Mouse (Mus musculus) liver, embryonic 14.5 days (tissue): ENCODE measurements around the gene Atrnl1. TPM values are rescaled to one million over a fixed set of nuclear protein-coding genes. Genes with fewer than 3 reads are reported as not detected.

Experiments used
- ATAC-seq: fragments of 200-750 bp; cut with Nextera tagmentation; 2 replicates; pipeline ENCODE4 v1.8.0; 2017; ENCODE audit warnings: moderate number of reproducible peaks, mild to moderate bottlenecking, moderate library complexity; ENCODE audit not compliant: insufficient read depth
- DNase-seq, 3 experiments: peaks; one replicate each; pipeline ENCODE4 v3.0.0-alpha.2; 2012 to 2013; ENCODE audit warnings: low read depth in 3 of 3, low spot score in 3 of 3
- H3K27ac ChIP-seq: fragments of 300-500 bp; sonication (generic); 2 replicates; pipeline ENCODE4 v1.5.1; 2014; ENCODE audit warnings: moderate library complexity, mild to moderate bottlenecking, control low read depth, inconsistent platforms
- H3K27me3 ChIP-seq: fragments of 300-500 bp; sonication (generic); 2 replicates; pipeline ENCODE4 v1.6.1; 2014; ENCODE audit warnings: mild to moderate bottlenecking, low read length, moderate library complexity; ENCODE audit not compliant: control insufficient read depth, insufficient read depth
- H3K36me3 ChIP-seq: fragments of 300-500 bp; sonication (generic); replicated peaks from 2 replicates; pipeline ENCODE4 v1.6.1; 2014; ENCODE audit warnings: low read depth; ENCODE audit not compliant: control insufficient read depth, insufficient read depth
- H3K4me1 ChIP-seq, 2 experiments: fragments of 200-500 bp in 1 of 2; fragments of 300-500 bp in 1 of 2; sonication (generic) in 1 of 2; replicated peaks; 2 replicates each; pipeline ENCODE4 v1.6.1; 2012 to 2014; ENCODE audit warnings: antibody characterized with exemption in 1 of 2, inconsistent platforms in 1 of 2, low read length in 1 of 2; ENCODE audit not compliant: control insufficient read depth in 2 of 2, insufficient read depth in 2 of 2
- H3K4me2 ChIP-seq: fragments of 300-500 bp; sonication (generic); 2 replicates; pipeline ENCODE4 v1.6.1; 2014; ENCODE audit warnings: low read depth, mild to moderate bottlenecking, control low read depth, moderate library complexity
- H3K4me3 ChIP-seq, 2 experiments: fragments of 200-500 bp in 1 of 2; fragments of 300-500 bp in 1 of 2; sonication (generic) in 1 of 2; 2 replicates each; pipeline ENCODE4 v1.5.1; 2012 to 2014; ENCODE audit warnings: low read depth in 2 of 2, low read length in 2 of 2, mild to moderate bottlenecking in 2 of 2, control low read depth in 1 of 2, inconsistent platforms in 1 of 2, moderate library complexity in 1 of 2; ENCODE audit not compliant: insufficient read depth in 1 of 2
- H3K9ac ChIP-seq: fragments of 300-500 bp; sonication (generic); replicated peaks from 2 replicates; pipeline ENCODE4 v1.6.1; 2014; ENCODE audit warnings: mild to moderate bottlenecking, control low read depth, moderate library complexity
- H3K9me3 ChIP-seq: fragments of 300-500 bp; sonication (generic); 2 replicates; pipeline ENCODE4 v1.6.1; 2016; ENCODE audit warnings: low read length, mixed read lengths; ENCODE audit not compliant: control insufficient read depth
- CTCF ChIP-seq: IDR thresholded peaks from 2 replicates; pipeline ENCODE4 v1.5.1; 2016; ENCODE audit warnings: antibody characterized with exemption, low read depth, control low read depth
- EP300 ChIP-seq: IDR thresholded peaks from 2 replicates; pipeline ENCODE4 v1.6.1; 2016; ENCODE audit warnings: antibody characterized with exemption, low read depth
- WGBS: fragments of 180-500 bp; shearing (Covaris S2); extraction: QIAGEN DNeasy Blood & Tissue Kit; methylation state at CpG from one replicate; pipeline ENCODE4 v1.1.7; 2014; ENCODE audit not compliant: insufficient replicate concordance; 5-methylcytosine and 5-hydroxymethylcytosine counted together
- polyA plus RNA-seq, 2 experiments: library from polyadenylated mRNA; depleted of rRNA in 1 of 2; stranded (reverse) in 1 of 2; unstranded in 1 of 2; fragments of >200 nt; fragmentation: Nextera tagmentation in 1 of 2; extraction: Ambion mirVana in 1 of 2; gene quantifications; 2 replicates each; pipeline versions ENCODE4 v1.2.1 to v1.2.3; 2012 to 2014

The Atrnl1 gene
- polyA plus RNA-seq, 2 experiments = 0.46 to 1.3 TPM

DNA sequence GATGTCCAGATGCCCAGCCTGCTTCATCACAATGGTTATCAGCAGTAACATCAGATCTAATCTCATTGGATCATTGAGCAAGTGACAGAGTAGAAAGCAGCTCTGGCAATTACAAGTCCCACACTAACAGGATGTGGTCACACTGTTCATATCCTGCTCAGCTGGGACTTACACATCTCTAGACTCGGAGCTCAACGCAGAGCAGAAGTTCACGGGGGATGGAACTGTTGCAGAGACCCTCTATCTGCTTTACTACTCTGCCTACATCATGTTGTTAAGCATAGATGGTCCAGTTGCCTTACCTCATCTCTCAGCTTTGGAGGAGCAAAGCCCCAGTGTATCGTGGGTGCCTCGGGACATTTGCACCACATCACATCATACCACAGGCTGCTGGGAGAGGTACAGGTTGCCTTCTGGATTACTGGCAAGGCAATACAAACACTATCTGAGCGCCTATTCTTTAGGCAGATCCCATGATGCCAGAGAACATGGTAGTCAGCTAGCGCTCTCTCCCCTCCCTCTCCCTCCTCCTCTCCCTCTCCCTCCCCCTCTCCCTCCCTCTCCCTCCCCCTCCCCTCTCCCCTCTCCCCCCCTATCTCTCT lies 533.1 kb downstream of the Atrnl1 start:
- Histone ChIP-seq H3K27ac (no peak overlapping the region), H3K9ac (no peak overlapping the region), H3K4me1 (no peaks in the 10 kb centered on the region), H3K4me3 (no peak overlapping the region), H3K27me3 (no peaks in the 10 kb centered on the region), H3K36me3 (no peaks in the 10 kb centered on the region), H3K9me3 (no peaks in the 10 kb centered on the region), H3K4me2 (no peak overlapping the region)
- WGBS = 37% methylated on average over 7 of the region's 7 CpGs
- DNase-seq (no peak), ATAC-seq (no peak)
- TF ChIP-seq EP300 = no peak
- TF ChIP-seq CTCF = no peak

DNA sequence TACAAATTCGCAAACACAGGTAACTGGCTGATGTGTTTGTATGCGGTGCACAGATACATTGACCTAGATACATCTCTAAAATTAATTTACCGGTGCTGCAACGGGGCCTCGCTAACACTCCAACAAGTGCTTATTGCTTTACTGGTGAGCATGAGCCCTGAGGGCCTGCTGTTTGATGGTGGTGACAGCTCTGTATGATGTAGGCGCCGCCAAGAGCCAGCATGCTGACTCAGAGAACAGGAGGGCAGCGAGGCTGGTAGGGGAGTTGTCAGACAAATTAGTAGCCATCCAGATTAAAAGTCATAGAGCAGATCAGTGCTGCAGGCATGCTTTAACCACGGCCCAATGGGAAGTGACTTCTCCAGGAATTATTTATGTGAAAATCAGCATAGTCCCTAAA lies 534.7 kb downstream of the Atrnl1 start:
- Histone ChIP-seq H3K9ac (no peak overlapping the region), H3K27me3 (no peaks in the 10 kb centered on the region), H3K36me3 (no peaks in the 10 kb centered on the region), H3K27ac (no peak overlapping the region), H3K4me2 (no peak overlapping the region), H3K9me3 (no peaks in the 10 kb centered on the region), H3K4me3 (no peak overlapping the region), H3K4me1 (no peaks in the 10 kb centered on the region)
- DNase-seq (no peak), ATAC-seq (no peak)
- TF ChIP-seq CTCF (no peak), EP300 (no peak)
- WGBS = 70% methylated on average over 9 of the region's 9 CpGs

DNA sequence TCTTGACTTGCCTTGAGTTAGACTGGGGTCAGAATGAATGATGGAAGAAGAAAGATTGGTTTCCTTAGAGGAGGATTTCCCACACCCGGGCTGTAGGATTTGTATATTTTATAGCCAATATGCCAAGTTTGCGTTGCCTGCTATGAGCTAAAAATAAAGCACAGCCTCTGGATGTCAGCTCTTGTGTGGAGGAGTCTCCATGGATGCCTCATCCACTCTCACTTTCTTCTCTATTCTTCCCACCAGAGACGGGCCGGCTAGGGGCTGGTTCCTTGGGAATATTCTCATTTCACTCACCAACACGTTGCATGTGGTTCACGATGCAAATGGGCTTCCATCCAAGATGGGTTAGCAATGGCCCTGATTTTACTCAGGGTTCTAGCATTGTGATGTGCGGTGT lies 540.4 kb downstream of the Atrnl1 start:
- Histone ChIP-seq H3K9me3 (no peaks in the 10 kb centered on the region), H3K27ac (no peak overlapping the region), H3K4me1 (no peaks in the 10 kb centered on the region), H3K4me3 (no peak overlapping the region), H3K9ac (no peak overlapping the region), H3K4me2 (no peak overlapping the region), H3K36me3 (no peaks in the 10 kb centered on the region), H3K27me3 (no peaks in the 10 kb centered on the region)
- ATAC-seq = no peak
- TF ChIP-seq EP300 (no peak), CTCF (no peak)
- 72% methylated on average over 7 of the region's 7 CpGs for WGBS
- no peak for DNase-seq

DNA sequence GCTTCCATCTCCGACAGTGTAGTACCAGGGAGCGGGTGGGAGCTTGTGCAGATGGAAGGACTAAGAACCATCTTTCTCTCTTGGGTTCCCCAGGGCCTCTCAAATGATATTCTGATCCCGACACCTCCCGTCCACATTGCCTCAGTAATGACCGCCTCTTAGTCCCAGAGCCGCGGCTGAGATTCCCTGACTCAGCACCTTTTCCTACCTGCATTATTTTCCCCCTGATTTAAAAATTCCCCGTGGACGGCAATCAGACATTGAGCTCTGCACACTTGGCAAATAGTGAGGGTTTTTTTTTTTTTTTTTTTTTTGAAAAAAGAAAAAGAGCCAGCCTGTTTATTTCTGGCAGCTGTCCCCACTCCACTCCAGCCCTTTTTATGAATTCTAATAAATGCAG lies 550.7 kb downstream of the Atrnl1 start:
- DNase-seq = no peak
- H3K27ac ChIP-seq = no peak overlapping the region
- ATAC-seq = no peak
- TF ChIP-seq EP300 = no peak
- TF ChIP-seq CTCF = no peak
- no peak overlapping the region for H3K9ac ChIP-seq
- no peaks in the 10 kb centered on the region for H3K4me1 ChIP-seq
- 78% methylated on average over 9 of the region's 9 CpGs for WGBS
- no peaks in the 10 kb centered on the region for H3K27me3 ChIP-seq
- no peak overlapping the region for H3K4me3 ChIP-seq
- no peaks in the 10 kb centered on the region for H3K36me3 ChIP-seq
- H3K9me3 ChIP-seq = no peaks in the 10 kb centered on the region
- no peak overlapping the region for H3K4me2 ChIP-seq

DNA sequence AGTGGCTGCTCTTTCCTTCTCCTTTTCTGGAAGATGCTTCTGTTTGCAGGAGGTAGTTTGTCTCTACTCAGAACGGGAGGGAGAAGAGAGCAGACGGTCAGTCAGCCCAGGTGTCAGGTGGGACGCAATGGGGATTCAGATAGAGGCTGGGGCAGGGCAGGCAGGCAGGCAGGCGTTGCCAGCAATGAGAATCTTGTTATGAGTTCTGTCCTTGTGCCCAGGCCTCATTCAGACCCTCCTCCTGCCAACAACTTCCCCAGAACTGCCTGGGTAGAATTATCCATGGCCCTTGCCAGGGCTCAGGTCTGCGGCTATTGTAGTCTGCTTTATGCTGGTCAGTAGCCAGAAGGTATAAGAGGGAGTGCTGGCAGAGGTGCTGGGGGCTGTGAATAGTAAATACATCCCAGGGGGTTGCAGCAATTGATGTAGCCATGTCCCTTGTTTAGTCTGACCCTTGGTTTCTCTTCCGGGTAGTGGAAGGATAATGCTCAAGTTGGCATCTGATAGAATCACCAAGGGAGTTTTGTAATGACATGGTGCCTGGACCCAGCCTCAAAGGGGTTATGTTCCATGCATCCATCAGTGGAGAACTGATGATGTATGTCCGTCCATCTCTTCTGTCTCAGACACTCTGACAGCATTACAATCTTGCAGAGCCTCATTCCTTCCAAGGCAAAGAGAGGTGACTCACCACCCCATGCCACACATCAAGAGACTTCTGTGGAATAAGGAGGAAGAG lies 554.2 kb downstream of the Atrnl1 start:
- Histone ChIP-seq H3K4me2 (no peak overlapping the region), H3K4me1 (no peaks in the 10 kb centered on the region), H3K36me3 (no peaks in the 10 kb centered on the region), H3K9ac (no peak overlapping the region), H3K4me3 (no peak overlapping the region), H3K27me3 (no peaks in the 10 kb centered on the region), H3K9me3 (no peaks in the 10 kb centered on the region), H3K27ac (no peak overlapping the region)
- TF ChIP-seq CTCF (no peak), EP300 (no peak)
- DNase-seq = no peak
- no peak for ATAC-seq
- WGBS = 55% methylated on average over 7 of the region's 7 CpGs
